Mouse (Mus musculus): ENCODE measurements around the gene Arpc4. TPM values are rescaled to one million over a fixed set of nuclear protein-coding genes. Genes with fewer than 3 reads are reported as not detected.

Arpc4 gene
- polyA plus RNA-seq, 1 experiment from 2014 or later = 238 TPM

GRCm38 (mm10) chr6:113405483-113405882 lies 27.6 kb downstream of the Arpc4 start:
- Histone ChIP-seq H3K9me3 (ENCODE audit: control insufficient read depth, low read length) (no peaks in the 10 kb centered on the region), H3K27ac (ENCODE audit: low read depth, low read length) (no peak overlapping the region), H3K36me3 (ENCODE audit: control insufficient read depth, insufficient read depth, low read length) (0 out of 2 replicates have a peak, but pooled peaks cover 3% of the 10 kb centered on the region), H3K4me1 (ENCODE audit: control insufficient read depth, insufficient read depth, low read length) (no peaks in the 10 kb centered on the region), H3K27me3 (ENCODE audit: control insufficient read depth, insufficient read depth, low read length) (no peaks in the 10 kb centered on the region), H3K9ac (replicated peaks; ENCODE audit: low read depth, low read length) (no peak overlapping the region), H3K4me3 (ENCODE audit: low read depth, low read length) (no peak overlapping the region), H3K4me2 (ENCODE audit: low read depth, low read length) (no peak overlapping the region)
- ATAC-seq (ENCODE audit: low read depth) = no peak
- whole genome bisulfite sequencing = 95% methylated on average over 6 of the region's 6 CpGs

GRCm38 (mm10) chr6:113406683-113407082 lies 28.8 kb downstream of the Arpc4 start:
- Histone ChIP-seq H3K4me2 (ENCODE audit: low read depth, low read length) (no peak overlapping the region), H3K9ac (replicated peaks; ENCODE audit: low read depth, low read length) (no peak overlapping the region), H3K4me1 (ENCODE audit: control insufficient read depth, insufficient read depth, low read length) (no peaks in the 10 kb centered on the region), H3K9me3 (ENCODE audit: control insufficient read depth, low read length) (no peaks in the 10 kb centered on the region), H3K27me3 (ENCODE audit: control insufficient read depth, insufficient read depth, low read length) (no peaks in the 10 kb centered on the region), H3K36me3 (ENCODE audit: control insufficient read depth, insufficient read depth, low read length) (0 out of 2 replicates have a peak, but pooled peaks cover 3% of the 10 kb centered on the region), H3K4me3 (ENCODE audit: low read depth, low read length) (no peak overlapping the region), H3K27ac (ENCODE audit: low read depth, low read length) (no peak overlapping the region)
- no peak for ATAC-seq (ENCODE audit: low read depth)
- 82% methylated on average over 9 of the region's 9 CpGs for WGBS

- Histone ChIP-seq H3K4me3 (ENCODE audit: low read depth, low read length) (no peak overlapping the region), H3K9ac (replicated peaks; ENCODE audit: low read depth, low read length) (no peak overlapping the region), H3K4me1 (ENCODE audit: control insufficient read depth, insufficient read depth, low read length) (no peaks in the 10 kb centered on the region), H3K4me2 (ENCODE audit: low read depth, low read length) (no peak overlapping the region), H3K9me3 (ENCODE audit: control insufficient read depth, low read length) (no peaks in the 10 kb centered on the region), H3K36me3 (ENCODE audit: control insufficient read depth, insufficient read depth, low read length) (peaks cover 3% of the 10 kb centered on the region; the same call in 1 of the 2 replicates), H3K27me3 (ENCODE audit: control insufficient read depth, insufficient read depth, low read length) (no peaks in the 10 kb centered on the region), H3K27ac (ENCODE audit: low read depth, low read length) (no peak overlapping the region)
- WGBS = 69% methylated on average over 1 of the region's 1 CpGs
- no peak for ATAC-seq (ENCODE audit: low read depth)
These were observed 32.1 kb downstream of the Arpc4 start for GRCm38 (mm10) chr6:113410001-113410400.

- H3K4me1 ChIP-seq (ENCODE audit: control insufficient read depth, insufficient read depth, low read length) = peaks cover 11% of the 10 kb centered on the region
- ATAC-seq (ENCODE audit: low read depth) = no peak
- peaks cover 4% of the 10 kb centered on the region; the same call in 1 of the 2 replicates for H3K36me3 ChIP-seq (ENCODE audit: control insufficient read depth, insufficient read depth, low read length)
- no peak overlapping the region for H3K4me2 ChIP-seq (ENCODE audit: low read depth, low read length)
- no peak overlapping the region for H3K4me3 ChIP-seq (ENCODE audit: low read depth, low read length)
- H3K9ac ChIP-seq (replicated peaks; ENCODE audit: low read depth, low read length) = no peak overlapping the region
- H3K27ac ChIP-seq (ENCODE audit: low read depth, low read length) = no peak overlapping the region
- no peaks in the 10 kb centered on the region for H3K9me3 ChIP-seq (ENCODE audit: control insufficient read depth, low read length)
- no peaks in the 10 kb centered on the region for H3K27me3 ChIP-seq (ENCODE audit: control insufficient read depth, insufficient read depth, low read length)
- WGBS = 73% methylated on average over 5 of the region's 5 CpGs
These were observed 38.5 kb downstream of the Arpc4 start for GRCm38 (mm10) chr6:113416416-113416815.

GRCm38 (mm10) chr6:113418441-113419198 lies 40.7 kb downstream of the Arpc4 start:
- H3K9me3 ChIP-seq (ENCODE audit: control insufficient read depth, low read length) = no peaks in the 10 kb centered on the region
- whole genome bisulfite sequencing = 15% methylated on average over 16 of the region's 16 CpGs

GRCm38 (mm10) chr6:113419199-113419587 lies 41.3 kb downstream of the Arpc4 start, which contains the start of gene Rpusd3:
Rpusd3 (minus strand) TSS chr6:113419340.
- peak within 1 kb of the TSS; percentile 54 for H3K4me3 ChIP-seq (ENCODE audit: low read depth, low read length)
- under 1% methylated on average over 25 of the region's 25 CpGs for WGBS
- H3K27me3 ChIP-seq (ENCODE audit: control insufficient read depth, insufficient read depth, low read length) = no peaks in the 10 kb centered on the region
- peak within 1 kb of the TSS; percentile 58 for H3K9ac ChIP-seq (replicated peaks; ENCODE audit: low read depth, low read length)
- ATAC-seq (ENCODE audit: low read depth) = peak; percentile 99
- no peaks in the 10 kb centered on the region for H3K9me3 ChIP-seq (ENCODE audit: control insufficient read depth, low read length)
- peaks cover 11% of the 10 kb centered on the region for H3K4me1 ChIP-seq (ENCODE audit: control insufficient read depth, insufficient read depth, low read length)
- peak within 1 kb of the TSS; percentile 60; the same call in 1 of the 2 replicates for H3K27ac ChIP-seq (ENCODE audit: low read depth, low read length)
- peaks cover 4% of the 10 kb centered on the region; the same call in 1 of the 2 replicates for H3K36me3 ChIP-seq (ENCODE audit: control insufficient read depth, insufficient read depth, low read length)
- H3K4me2 ChIP-seq (ENCODE audit: low read depth, low read length) = peak within 1 kb of the TSS; percentile 95

More at GRCm38 (mm10) chr6:113418441-113419198, 40.7 kb downstream of the Arpc4 start:
- Histone ChIP-seq H3K9ac (replicated peaks; ENCODE audit: low read depth, low read length) (peak overlapping the region; percentile 58), H3K4me3 (ENCODE audit: low read depth, low read length) (peak overlapping the region; percentile 54), H3K36me3 (ENCODE audit: control insufficient read depth, insufficient read depth, low read length) (peaks cover 4% of the 10 kb centered on the region; the same call in 1 of the 2 replicates), H3K27ac (ENCODE audit: low read depth, low read length) (no peak overlapping the region; the same call in 1 of the 2 replicates), H3K4me2 (ENCODE audit: low read depth, low read length) (peak overlapping the region; percentile 95), H3K27me3 (ENCODE audit: control insufficient read depth, insufficient read depth, low read length) (no peaks in the 10 kb centered on the region), H3K4me1 (ENCODE audit: control insufficient read depth, insufficient read depth, low read length) (peaks cover 11% of the 10 kb centered on the region)
- peak; percentile 66 for ATAC-seq (ENCODE audit: low read depth)

GRCm38 (mm10) chr6:113423000-113423399 lies 45.1 kb downstream of the Arpc4 start:
- Histone ChIP-seq H3K27me3 (ENCODE audit: control insufficient read depth, insufficient read depth, low read length) (no peaks in the 10 kb centered on the region), H3K4me3 (ENCODE audit: low read depth, low read length) (no peak overlapping the region), H3K4me2 (ENCODE audit: low read depth, low read length) (no peak overlapping the region), H3K36me3 (ENCODE audit: control insufficient read depth, insufficient read depth, low read length) (no peaks in the 10 kb centered on the region), H3K4me1 (ENCODE audit: control insufficient read depth, insufficient read depth, low read length) (peaks cover 7% of the 10 kb centered on the region), H3K9ac (replicated peaks; ENCODE audit: low read depth, low read length) (no peak overlapping the region), H3K9me3 (ENCODE audit: control insufficient read depth, low read length) (no peaks in the 10 kb centered on the region), H3K27ac (ENCODE audit: low read depth, low read length) (no peak overlapping the region)
- ATAC-seq (ENCODE audit: low read depth) = no peak
- 85% methylated on average over 4 of the region's 4 CpGs for WGBS

GRCm38 (mm10) chr6:113424187-113424586 lies 46.3 kb downstream of the Arpc4 start:
- Histone ChIP-seq H3K9ac (replicated peaks; ENCODE audit: low read depth, low read length) (no peak overlapping the region), H3K27ac (ENCODE audit: low read depth, low read length) (no peak overlapping the region), H3K4me2 (ENCODE audit: low read depth, low read length) (no peak overlapping the region), H3K27me3 (ENCODE audit: control insufficient read depth, insufficient read depth, low read length) (no peaks in the 10 kb centered on the region), H3K4me3 (ENCODE audit: low read depth, low read length) (no peak overlapping the region), H3K9me3 (ENCODE audit: control insufficient read depth, low read length) (no peaks in the 10 kb centered on the region), H3K36me3 (ENCODE audit: control insufficient read depth, insufficient read depth, low read length) (no peaks in the 10 kb centered on the region), H3K4me1 (ENCODE audit: control insufficient read depth, insufficient read depth, low read length) (no peaks in the 10 kb centered on the region)
- no peak for ATAC-seq (ENCODE audit: low read depth)
- WGBS = 90% methylated on average over 7 of the region's 7 CpGs

GRCm38 (mm10) chr6:113426696-113427095 lies 48.8 kb downstream of the Arpc4 start:
- H3K4me3 ChIP-seq (ENCODE audit: low read depth, low read length) = no peak overlapping the region
- H3K4me2 ChIP-seq (ENCODE audit: low read depth, low read length) = no peak overlapping the region
- H3K4me1 ChIP-seq (ENCODE audit: control insufficient read depth, insufficient read depth, low read length) = no peaks in the 10 kb centered on the region
- WGBS = 93% methylated on average over 4 of the region's 4 CpGs
- no peak overlapping the region for H3K27ac ChIP-seq (ENCODE audit: low read depth, low read length)
- no peaks in the 10 kb centered on the region for H3K36me3 ChIP-seq (ENCODE audit: control insufficient read depth, insufficient read depth, low read length)
- no peaks in the 10 kb centered on the region for H3K9me3 ChIP-seq (ENCODE audit: control insufficient read depth, low read length)
- ATAC-seq (ENCODE audit: low read depth) = no peak
- no peak overlapping the region for H3K9ac ChIP-seq (replicated peaks; ENCODE audit: low read depth, low read length)
- H3K27me3 ChIP-seq (ENCODE audit: control insufficient read depth, insufficient read depth, low read length) = no peaks in the 10 kb centered on the region
